In genomic region chr7:27257852-27258204, GRCm38 (mm10) we compare ENCODE assay signal across 7 mouse cellular contexts. TPM values are rescaled to one million over a fixed set of nuclear protein-coding genes. Genes with fewer than 3 reads are reported as not detected.
A peak's percentile ranks its signal among the peaks of the same experiment; 100 is the strongest.
DNase-seq lines count a peak whose midpoint lies in the region; ATAC-seq and TF ChIP-seq lines count a peak whose summit lies in the region.

No protein-coding gene starts in this region.

- H3K27me3 ChIP-seq in lung, embryonic 14.5 days (ENCODE audit: insufficient read depth, low read length) = no peaks in the 10 kb centered on the region
- H3K27me3 ChIP-seq in limb, embryonic 15.5 days = no peaks in the 10 kb centered on the region
- no peaks in the 10 kb centered on the region for H3K27me3 ChIP-seq in stomach, embryonic 14.5 days (ENCODE audit: control insufficient read depth, insufficient read depth, low read length)

- H3K4me2 ChIP-seq in lung, embryonic 14.5 days = peak overlapping the region; percentile 65
- peak overlapping the region; percentile 80 for H3K4me2 ChIP-seq in limb, embryonic 15.5 days
- H3K4me2 ChIP-seq in stomach, embryonic 14.5 days (replicated peaks; ENCODE audit: low read depth, low read length) = peak overlapping the region; percentile 51

- ATAC-seq in lung, embryonic 14.5 days (ENCODE audit: insufficient read depth) = peak; percentile 4; the same call in 1 of the 2 replicates
- peak; percentile 9; the same call in 1 of the 2 replicates for ATAC-seq in limb, embryonic 15.5 days (ENCODE audit: insufficient number of reproducible peaks, low FRiP score, low TSS enrichment, low read depth)
- no peak; the same call in 1 of the 2 replicates for ATAC-seq in stomach, embryonic 14.5 days (ENCODE audit: insufficient number of reproducible peaks, insufficient read depth, low FRiP score, low read depth)
- ATAC-seq in activated CD4-positive, CD25-positive, alpha-beta regulatory T cell, adult 4 months = no peak

- peaks cover 18% of the 10 kb centered on the region; the same call in 1 of the 2 replicates for H3K4me1 ChIP-seq in lung, embryonic 14.5 days (ENCODE audit: insufficient read depth)
- peaks cover 2% of the 10 kb centered on the region for H3K4me1 ChIP-seq in embryonic fibroblast, embryonic 13.5 days (ENCODE audit: control insufficient read depth, insufficient read depth, low read length)
- peaks cover 30% of the 10 kb centered on the region for H3K4me1 ChIP-seq in limb, embryonic 15.5 days
- peaks cover 28% of the 10 kb centered on the region for H3K4me1 ChIP-seq in stomach, embryonic 14.5 days (ENCODE audit: control insufficient read depth, insufficient read depth, low read length)

- H3K27ac ChIP-seq in lung, embryonic 14.5 days (ENCODE audit: low read depth) = peak overlapping the region; percentile 70
- H3K27ac ChIP-seq in embryonic fibroblast, embryonic 13.5 days (ENCODE audit: insufficient read depth, low read length) = peak overlapping the region; percentile 76
- peak overlapping the region; percentile 97 for H3K27ac ChIP-seq in limb, embryonic 15.5 days
- peak overlapping the region; percentile 56; the same call in 1 of the 2 replicates for H3K27ac ChIP-seq in stomach, embryonic 14.5 days (ENCODE audit: low read length)

- 0% methylated on average over 4 of the region's 6 CpGs for WGBS in lung, embryonic 14.5 days
- WGBS in limb, embryonic 15.5 days = 1% methylated on average over 5 of the region's 6 CpGs
- 7% methylated on average over 6 of the region's 6 CpGs for WGBS in stomach, embryonic 14.5 days

- TF ChIP-seq CTCF in lung, embryonic 14.5 days (IDR thresholded peaks at IDR 0.05; ENCODE audit: low read depth) = no peak
- TF ChIP-seq CTCF in embryonic fibroblast, embryonic 13.5 days (IDR thresholded peaks at IDR 0.05; ENCODE audit: borderline replicate concordance, insufficient read depth, low read length) = no peak

- H3K36me3 ChIP-seq in lung, embryonic 14.5 days (ENCODE audit: insufficient read depth) = peaks cover 17% of the 10 kb centered on the region; the same call in 1 of the 2 replicates
- peaks cover 32% of the 10 kb centered on the region for H3K36me3 ChIP-seq in limb, embryonic 15.5 days
- peaks cover 12% of the 10 kb centered on the region; the same call in 1 of the 2 replicates for H3K36me3 ChIP-seq in stomach, embryonic 14.5 days (ENCODE audit: control insufficient read depth, insufficient read depth, low read length)

- no peaks in the 10 kb centered on the region for H3K9me3 ChIP-seq in lung, embryonic 14.5 days (ENCODE audit: low read depth, low read length)
- no peaks in the 10 kb centered on the region for H3K9me3 ChIP-seq in limb, embryonic 15.5 days
- H3K9me3 ChIP-seq in stomach, embryonic 14.5 days (ENCODE audit: control insufficient read depth, low read depth, low read length) = no peaks in the 10 kb centered on the region

- H3K9ac ChIP-seq in lung, embryonic 14.5 days = peak overlapping the region; percentile 82
- H3K9ac ChIP-seq in limb, embryonic 15.5 days = no peak overlapping the region
- no peak overlapping the region for H3K9ac ChIP-seq in stomach, embryonic 14.5 days (replicated peaks; ENCODE audit: low read depth, low read length)

- no peak for DNase-seq in lung, embryonic 14.5 days
- no peak for DNase-seq in lung, postnatal 4 days
- no peak for DNase-seq in layer of hippocampus, adult 9-11 months

- H3K4me3 ChIP-seq in lung, embryonic 14.5 days (ENCODE audit: low read depth, low read length) = peak overlapping the region; percentile 81
- peak overlapping the region; percentile 23 for H3K4me3 ChIP-seq in embryonic fibroblast, embryonic 13.5 days (ENCODE audit: insufficient read depth, low read length)
- H3K4me3 ChIP-seq in limb, embryonic 15.5 days = peak overlapping the region; percentile 83
- peak overlapping the region; percentile 55 for H3K4me3 ChIP-seq in stomach, embryonic 14.5 days (ENCODE audit: low read depth, low read length)

- no peak for TF ChIP-seq POLR2A in embryonic fibroblast, embryonic 13.5 days (IDR thresholded peaks at IDR 0.05; ENCODE audit: low read depth, low read length)

RNA-seq across cellular contexts. Expression of gene Numbl, which starts 0.4 kb away (rescaled TPM):
- polyA plus RNA-seq in lung, embryonic 14.5 days (2014; fragmentation: Nextera tagmentation; extraction: Ambion mirVana) = 15.2 and 16.2 TPM in 2 replicates
- 47.6 and 51.7 TPM in 2 replicates for polyA plus RNA-seq in embryonic fibroblast, embryonic 13.5 days (2011; ENCODE audit: insufficient read length, low read depth, missing spikeins)
- 38.9 and 41.7 TPM in 2 replicates for polyA plus RNA-seq in limb, embryonic 15.5 days (2015; fragmentation: Nextera tagmentation; extraction: Ambion mirVana)
- 15.0 and 16.5 TPM in 2 replicates for polyA plus RNA-seq in stomach, embryonic 14.5 days (2014; fragmentation: Nextera tagmentation; extraction: Ambion mirVana)
- polyA plus RNA-seq in activated CD4-positive, CD25-positive, alpha-beta regulatory T cell, adult 4 months (2017; shearing (Covaris generic)) = not detected

RNA-seq across cellular contexts. Expression of gene Coq8b, which starts 25.0 kb away (rescaled TPM):
- polyA plus RNA-seq in lung, embryonic 14.5 days (2014; fragmentation: Nextera tagmentation; extraction: Ambion mirVana) = 12.8 and 13.7 TPM in 2 replicates
- 19.4 and 21.6 TPM in 2 replicates for polyA plus RNA-seq in embryonic fibroblast, embryonic 13.5 days (2011; ENCODE audit: insufficient read length, low read depth, missing spikeins)
- polyA plus RNA-seq in limb, embryonic 15.5 days (2015; fragmentation: Nextera tagmentation; extraction: Ambion mirVana) = 21.0 and 22.3 TPM in 2 replicates
- 19.7 and 20.5 TPM in 2 replicates for polyA plus RNA-seq in stomach, embryonic 14.5 days (2014; fragmentation: Nextera tagmentation; extraction: Ambion mirVana)
- polyA plus RNA-seq in activated CD4-positive, CD25-positive, alpha-beta regulatory T cell, adult 4 months (2017; shearing (Covaris generic)) = 10 to 100 TPM in 1 of 2 experiments, 1 to 10 TPM in 1; 6.3 to 12.5 TPM

RNA-seq across cellular contexts. Expression of gene Itpkc, which starts 29.4 kb away (rescaled TPM):
- polyA plus RNA-seq in lung, embryonic 14.5 days (2014; fragmentation: Nextera tagmentation; extraction: Ambion mirVana) = 5.4 and 5.9 TPM in 2 replicates
- 8.3 and 8.7 TPM in 2 replicates for polyA plus RNA-seq in embryonic fibroblast, embryonic 13.5 days (2011; ENCODE audit: insufficient read length, low read depth, missing spikeins)
- 11.6 and 12.1 TPM in 2 replicates for polyA plus RNA-seq in limb, embryonic 15.5 days (2015; fragmentation: Nextera tagmentation; extraction: Ambion mirVana)
- 8.5 and 10.8 TPM in 2 replicates for polyA plus RNA-seq in stomach, embryonic 14.5 days (2014; fragmentation: Nextera tagmentation; extraction: Ambion mirVana)
- 1 to 10 TPM; 1.3 to 1.5 TPM for polyA plus RNA-seq in activated CD4-positive, CD25-positive, alpha-beta regulatory T cell, adult 4 months (2017; shearing (Covaris generic))

Comparison
In these comparisons a context has a peak if more than half of its experiments do, and no peak if none do; other contexts are left out.
1. ATAC-seq: peak in lung, embryonic 14.5 days (single experiment) and limb, embryonic 15.5 days (single experiment); none in stomach, embryonic 14.5 days (single experiment) and activated CD4-positive, CD25-positive, alpha-beta regulatory T cell, adult 4 months (single experiment).
2. H3K4me3 ChIP-seq: peak in every context shown above with its lines; median percentile 83 in limb, embryonic 15.5 days; 81 in lung, embryonic 14.5 days; 55 in stomach, embryonic 14.5 days; 23 in embryonic fibroblast, embryonic 13.5 days.
3. RNA of gene Numbl, which starts 0.4 kb away (polyA plus RNA-seq): 47.6 to 51.7 TPM in embryonic fibroblast, embryonic 13.5 days, 38.9 to 41.7 TPM in limb, embryonic 15.5 days, 15.2 to 16.2 TPM in lung, embryonic 14.5 days and 15.0 to 16.5 TPM in stomach, embryonic 14.5 days; not detected in activated CD4-positive, CD25-positive, alpha-beta regulatory T cell, adult 4 months; every median in the first group is over 10 times any median in the second.
4. Peak in every context shown above with its lines, with median percentiles within 50 percentile points of each other: H3K27ac ChIP-seq and H3K4me2 ChIP-seq.